Mouse (Mus musculus) A20 (cell line): Measurements from ENCODE around the gene Gm36864.
"Not testable (repeated sequence)": the region's sequence is repeated elsewhere in the genome, so short reads cannot be mapped to it uniquely, and the experiment has no call there.

Source experiments
- DNase-seq: peaks from one replicate; pipeline ENCODE4 v3.0.0-alpha.2; 2011; ENCODE audit warnings: low read depth, low spot score

The Gm36864 gene

DNA sequence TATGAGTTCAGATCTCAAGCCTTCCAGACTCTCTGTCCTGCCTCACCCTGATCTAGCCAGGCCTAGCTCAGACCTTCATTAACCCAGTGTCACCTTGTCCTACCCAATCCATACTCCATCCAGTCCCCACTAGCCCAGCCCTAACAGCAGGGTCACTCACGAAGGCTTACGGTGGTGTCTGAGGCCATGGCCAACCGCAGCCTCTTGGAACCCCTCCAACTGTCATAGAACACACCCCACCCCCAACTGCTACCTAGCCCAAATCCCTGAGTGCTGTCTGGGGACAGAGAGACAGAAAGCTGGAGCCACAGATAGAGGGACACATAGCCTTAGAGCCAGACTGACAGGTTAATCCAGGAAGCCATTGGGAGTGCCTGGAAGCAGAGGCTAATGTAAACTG is at the start of gene Gm36864:
Gm36864 (plus strand) TSS at position 269 of the 400 bp plus-strand sequence.
- no peak for DNase-seq

- not testable (repeated sequence) for DNase-seq
Observed at GRCm38 (mm10) chr7:44186516-44186915, 49.5 kb upstream of the Gm36864 start.

GRCm38 (mm10) chr7:44187936-44188335 is 48.0 kb upstream of the Gm36864 start, which contains the start of gene Klk1b24:
TSS of gene Klk1b24 (plus strand) at chr7:44188236.
- DNase-seq, result not testable (repeated sequence)

GRCm38 (mm10) chr7:44193466-44193865 is 42.5 kb upstream of the Gm36864 start:
- DNase-seq, result not testable (repeated sequence)

- no peak for DNase-seq
Observed at GRCm38 (mm10) chr7:44197891-44198290, 38.1 kb upstream of the Gm36864 start, which contains the start of gene Klk1b3. TSS of gene Klk1b3 (plus strand) at chr7:44198191.

GRCm38 (mm10) chr7:44207135-44207534 is 28.8 kb upstream of the Gm36864 start, which contains the start of gene Klk1b4:
TSS of gene Klk1b4 (plus strand) at chr7:44207435.
- not testable (repeated sequence) for DNase-seq

GRCm38 (mm10) chr7:44208307-44208706 is 27.7 kb upstream of the Gm36864 start:
- DNase-seq, result no peak

- DNase-seq, result no peak
Observed at GRCm38 (mm10) chr7:44215645-44216044, 20.3 kb upstream of the Gm36864 start, which contains the start of gene Klk1b5. TSS of gene Klk1b5 (plus strand) at chr7:44215945.

DNA sequence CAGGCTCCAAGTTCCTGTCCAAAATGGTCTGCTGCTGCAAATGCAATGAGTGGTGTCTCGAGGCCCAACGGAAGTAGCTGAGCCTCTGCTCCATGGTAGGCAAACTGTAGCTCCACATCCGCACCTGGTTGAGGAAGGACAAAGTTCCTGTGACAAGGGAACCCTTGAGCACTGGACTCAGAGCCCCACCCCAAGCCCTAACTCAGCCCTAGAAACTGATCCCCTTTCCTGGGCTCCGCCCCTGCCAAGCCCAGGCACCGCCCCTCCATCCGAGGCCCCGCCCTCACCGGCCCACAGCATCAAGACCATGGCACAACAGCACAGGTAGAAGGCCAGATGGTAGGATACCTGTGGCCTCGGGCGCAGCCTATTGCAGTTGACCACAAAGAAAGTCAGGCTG is 14.4 kb upstream of the Gm36864 start:
- DNase-seq, result not testable (repeated sequence)

DNA sequence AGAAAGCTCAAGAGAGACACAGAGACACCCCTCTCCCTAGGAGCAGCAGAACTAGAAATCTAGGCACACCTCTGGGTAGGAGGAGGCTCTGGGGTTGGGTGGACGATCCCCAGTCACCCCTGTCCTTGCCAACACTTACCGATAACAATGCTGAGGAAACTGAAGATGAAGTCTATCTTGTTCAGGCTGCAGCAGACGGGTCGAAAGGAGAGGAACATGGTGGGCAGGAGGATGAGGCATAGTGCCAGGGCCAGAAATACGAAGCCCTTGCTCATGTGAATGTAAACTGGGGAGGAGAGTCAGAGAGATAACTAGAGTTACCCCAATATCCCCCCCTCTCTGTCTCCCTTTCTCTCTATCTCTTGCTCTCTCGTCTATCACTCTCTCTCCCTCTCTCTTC is 13.6 kb upstream of the Gm36864 start:
- DNase-seq, result not testable (repeated sequence)

DNA sequence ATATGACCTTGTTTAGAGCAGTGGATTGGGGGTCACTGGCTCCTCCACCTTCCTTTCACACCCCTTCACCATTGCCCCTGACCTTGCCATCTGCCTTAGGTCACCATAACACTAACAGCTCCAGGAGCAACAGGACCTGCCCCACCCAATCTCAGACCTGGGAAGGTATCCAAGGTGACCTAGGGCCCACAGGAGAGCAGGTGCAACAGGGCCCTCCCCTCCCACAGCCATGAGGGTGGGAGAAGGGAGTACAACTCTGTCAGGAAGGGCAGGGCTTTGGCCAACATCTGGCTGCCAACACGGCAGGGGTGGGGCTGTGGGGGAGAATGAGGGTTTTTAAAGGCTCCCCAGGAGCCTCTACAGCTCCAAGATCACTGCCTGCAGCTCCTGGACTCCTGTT is 10.9 kb upstream of the Gm36864 start, which contains the start of gene Klk1:
Klk1 (plus strand) TSS at position 285 of the 400 bp plus-strand sequence.
- DNase-seq, result no peak

DNA sequence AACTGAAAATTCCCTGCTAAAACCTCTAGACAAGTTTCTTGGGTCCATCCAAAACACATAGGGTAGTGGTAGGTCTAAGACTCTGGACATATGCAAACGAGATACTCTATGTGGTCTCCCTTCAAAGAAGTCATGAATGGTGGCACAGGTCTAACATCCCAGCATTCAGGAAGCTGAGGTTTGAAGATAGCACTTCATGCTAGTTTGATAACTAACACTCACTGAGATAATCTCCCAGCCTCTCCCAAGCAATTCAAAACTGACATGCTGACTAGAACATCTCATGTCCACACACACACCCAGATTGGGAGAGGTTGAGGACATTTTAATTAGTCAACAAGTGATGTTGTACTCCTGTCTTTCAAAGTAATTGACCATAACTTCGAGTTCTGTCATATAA is 3.9 kb downstream of the Gm36864 start:
- no peak for DNase-seq

DNA sequence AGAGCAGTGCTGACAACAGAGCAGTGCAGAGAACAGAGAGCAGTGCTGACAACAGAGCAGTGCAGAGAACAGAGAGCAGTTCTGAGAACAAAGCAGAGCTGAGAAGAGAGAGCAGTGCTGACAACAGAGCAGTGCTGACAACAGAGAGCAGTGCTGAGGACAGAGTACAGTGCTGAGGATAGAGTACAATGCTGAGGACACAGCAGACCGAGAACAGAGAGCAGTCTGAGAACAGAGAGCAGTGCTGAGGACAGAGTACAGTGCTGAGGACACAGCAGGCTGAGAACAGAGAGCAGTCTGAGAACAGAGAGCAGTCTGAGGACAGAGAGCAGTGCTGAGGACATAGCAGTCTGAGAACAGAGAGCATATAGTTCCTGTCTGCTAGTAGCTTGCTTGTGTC is 4.7 kb downstream of the Gm36864 start:
- no peak for DNase-seq

DNA sequence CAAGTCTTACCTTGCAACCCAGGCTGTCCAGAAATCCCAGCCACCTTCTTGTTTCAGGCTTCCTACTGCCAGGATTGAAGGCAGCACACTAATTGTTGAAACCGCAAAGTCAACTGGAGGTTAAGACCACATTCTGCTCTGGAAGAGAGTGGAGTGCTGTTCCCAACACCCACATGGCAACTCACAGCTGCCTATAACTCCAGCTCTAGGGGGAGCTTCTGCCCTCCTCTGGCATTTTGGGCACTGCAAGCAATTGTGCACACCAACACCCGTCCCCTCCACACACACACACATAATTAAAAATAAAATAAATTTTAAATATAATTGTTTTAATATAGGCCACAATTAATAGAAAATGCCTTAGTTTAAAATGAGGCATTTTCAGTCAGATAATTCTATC is 5.2 kb downstream of the Gm36864 start:
- DNase-seq, result no peak

GRCm38 (mm10) chr7:44244080-44244479 is 8.1 kb downstream of the Gm36864 start:
- DNase-seq, result no peak

GRCm38 (mm10) chr7:44246055-44246983 is 10.3 kb downstream of the Gm36864 start, which contains the start of the genes 1700028J19Rik and 2410002F23Rik:
TSS of gene 1700028J19Rik (minus strand) at chr7:44246695.
TSS of gene 2410002F23Rik (plus strand) at chr7:44246722.
- DNase-seq, result peak; percentile 94

DNA sequence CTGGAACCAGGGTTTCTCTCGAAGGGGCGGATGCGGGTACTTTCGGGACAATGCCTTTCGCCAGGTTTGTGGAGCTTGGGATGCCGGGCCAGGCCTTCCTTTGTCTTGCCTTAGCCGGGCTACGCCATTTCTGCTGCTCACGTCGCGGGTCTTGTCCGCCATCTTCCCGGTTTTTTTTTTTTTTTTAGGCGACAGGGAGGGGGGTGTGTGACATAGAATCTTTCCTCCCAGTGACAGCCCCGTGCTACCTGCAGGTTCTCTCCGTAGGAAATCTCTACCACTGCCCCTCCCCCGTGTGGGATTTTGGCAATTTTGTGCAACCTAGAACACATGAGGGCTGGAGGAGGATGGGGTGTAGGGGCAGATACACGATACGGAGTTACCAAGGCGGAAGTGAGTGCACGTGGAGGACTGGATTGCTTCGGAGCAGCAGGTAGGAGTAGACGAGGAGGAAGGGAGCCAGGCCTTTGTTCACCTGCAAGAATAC is 11.1 kb downstream of the Gm36864 start:
- peak; percentile 81 for DNase-seq

DNA sequence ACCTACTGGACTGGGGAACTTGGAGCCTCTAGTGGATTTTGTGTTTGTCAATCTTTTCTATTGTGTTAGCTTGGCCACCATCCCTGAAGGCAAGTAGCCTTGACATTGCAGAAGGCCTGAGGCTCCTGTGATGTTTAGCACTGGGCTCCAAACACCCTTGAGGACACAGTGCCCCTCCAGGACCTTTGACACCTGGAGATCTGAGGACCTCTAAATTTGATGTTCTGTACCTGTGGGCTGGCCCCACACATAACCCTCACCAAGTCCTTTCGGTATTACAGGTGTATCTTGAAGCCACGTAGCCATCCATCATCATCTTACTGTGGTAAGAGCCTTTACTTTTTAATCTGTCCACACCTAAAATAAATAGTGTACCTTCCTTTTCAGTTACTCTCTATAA is 12.0 kb downstream of the Gm36864 start:
- no peak for DNase-seq

DNA sequence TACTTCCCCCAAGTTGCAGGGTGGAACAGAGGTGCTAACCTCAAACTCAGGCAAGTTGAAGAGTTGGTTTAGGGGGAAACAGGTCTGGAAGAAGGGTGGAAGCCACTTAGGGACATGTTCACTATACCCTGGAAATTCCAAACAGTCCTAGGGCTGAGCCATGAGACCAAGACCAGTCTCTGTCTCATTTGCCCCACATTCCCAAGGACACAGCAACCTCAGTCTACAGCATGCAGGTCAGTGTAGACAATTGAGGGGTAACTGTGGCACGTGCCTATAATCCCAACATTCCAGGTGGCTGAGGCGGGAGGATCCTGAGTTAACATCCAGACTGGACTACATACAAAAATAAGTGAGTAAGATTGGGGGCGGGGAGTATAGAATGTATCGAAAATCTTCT is 13.3 kb downstream of the Gm36864 start:
- no peak for DNase-seq

DNA sequence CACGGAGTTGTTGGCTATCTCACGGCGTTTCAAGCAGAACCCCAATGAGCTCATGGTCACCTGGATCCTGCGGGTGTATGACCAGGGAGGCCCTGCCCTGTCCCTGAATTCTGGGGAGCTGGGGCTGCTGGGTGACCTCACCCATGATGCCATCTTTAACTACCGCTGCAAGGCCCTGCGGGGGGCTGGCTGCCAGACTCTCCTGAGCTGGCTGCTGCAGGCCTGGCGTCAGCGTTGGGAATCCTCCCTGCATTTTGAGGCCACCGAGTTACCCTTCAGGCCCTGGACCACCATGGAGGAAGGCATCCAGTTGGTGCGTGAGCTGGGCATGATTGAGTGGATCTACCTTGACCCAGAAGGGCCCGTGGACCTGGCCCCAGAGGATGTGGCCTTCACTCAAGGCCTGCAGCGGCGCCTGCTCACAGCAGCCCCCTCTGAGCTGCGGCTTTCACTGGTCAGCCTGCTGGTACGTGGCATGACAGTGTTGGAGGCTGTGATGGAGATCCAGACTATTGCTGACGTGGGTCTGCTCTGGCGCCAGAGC is 14.8 kb downstream of the Gm36864 start:
- DNase-seq, result not testable (repeated sequence)

DNA sequence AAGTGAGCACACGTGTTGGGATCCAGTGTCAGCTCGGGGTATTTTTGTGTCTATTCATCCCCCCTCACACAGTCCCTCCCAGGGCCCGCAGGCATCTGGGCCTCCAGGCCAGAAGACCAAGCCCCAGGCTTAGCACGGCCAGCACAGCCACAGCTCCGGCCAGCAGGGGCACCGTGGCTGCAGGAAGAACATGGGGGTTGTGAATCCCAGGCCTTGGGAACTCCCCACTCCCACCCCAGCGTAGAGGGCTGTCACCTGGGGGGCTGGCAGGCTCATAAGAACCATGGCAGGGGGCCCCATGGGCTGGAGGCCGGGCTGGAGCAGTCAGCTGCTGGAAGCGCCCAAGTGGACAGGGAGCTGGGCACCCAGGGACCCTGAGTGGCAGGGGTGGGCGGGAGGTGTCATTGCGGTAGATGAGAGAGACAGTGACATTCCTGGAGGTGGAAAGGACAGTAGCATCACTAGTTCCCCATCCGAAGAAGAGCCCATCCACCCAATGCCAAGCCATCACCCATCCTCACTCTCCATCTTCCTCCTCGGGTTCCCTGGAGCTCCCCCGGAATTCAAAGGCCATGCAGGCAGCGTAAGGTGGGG is 17.1 kb downstream of the Gm36864 start:
- no peak for DNase-seq

DNA sequence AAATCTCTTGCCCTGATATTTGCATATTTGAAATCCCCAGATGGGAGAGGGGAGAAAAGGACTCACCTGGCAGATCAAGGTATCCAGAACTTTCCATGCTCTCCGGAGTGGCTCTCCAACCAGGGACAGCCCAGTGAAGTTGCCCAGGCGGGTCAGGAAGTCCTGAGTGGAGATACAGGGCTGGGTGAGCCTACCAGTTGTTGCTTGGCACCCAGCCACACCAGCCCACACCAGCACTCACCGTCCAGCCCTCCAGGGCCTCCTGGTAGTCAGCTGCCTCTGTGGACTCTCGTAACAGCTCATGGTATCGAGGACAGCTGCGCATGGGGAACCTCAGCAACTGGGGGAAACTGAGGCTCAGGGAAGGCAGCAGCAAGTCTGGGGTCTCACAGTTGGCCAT is 19.0 kb downstream of the Gm36864 start:
- DNase-seq, result no peak
